Mouse (Mus musculus) intestine, embryonic 16.5 days (tissue): ENCODE results near the gene Tas2r121. TPM values are rescaled to one million over a fixed set of nuclear protein-coding genes. Genes with fewer than 3 reads are reported as not detected.
"Not testable (repeated sequence)": the region's sequence is repeated elsewhere in the genome, so short reads cannot be mapped to it uniquely, and the experiment has no call there.

Source experiments
- ATAC-seq: fragments of 200-750 bp; cut with Nextera tagmentation; 2 replicates; pipeline ENCODE4 v1.8.0; 2017; ENCODE audit warnings: moderate TSS enrichment, moderate library complexity
- H3K27ac ChIP-seq: fragments of 300-500 bp; sonication (generic); 2 replicates; pipeline ENCODE4 v1.5.1; 2014; ENCODE audit warnings: mild to moderate bottlenecking, low read length
- H3K27me3 ChIP-seq: fragments of 300-500 bp; sonication (generic); replicated peaks from 2 replicates; pipeline ENCODE4 v1.6.1; 2014; ENCODE audit warnings: low read length, control low read depth, mixed read lengths; ENCODE audit not compliant: control insufficient read depth, insufficient read depth
- H3K36me3 ChIP-seq: fragments of 300-500 bp; sonication (generic); 2 replicates; pipeline ENCODE4 v1.6.1; 2014; ENCODE audit warnings: low read length, control low read depth; ENCODE audit not compliant: control insufficient read depth, insufficient read depth
- H3K4me1 ChIP-seq: fragments of 300-500 bp; sonication (generic); 2 replicates; pipeline ENCODE4 v1.6.1; 2014; ENCODE audit warnings: low read length, control low read depth, mixed read lengths; ENCODE audit not compliant: control insufficient read depth, insufficient read depth
- H3K4me2 ChIP-seq: fragments of 300-500 bp; sonication (generic); 2 replicates; pipeline ENCODE4 v1.6.1; 2014; ENCODE audit warnings: low read depth, low read length, control low read depth
- H3K4me3 ChIP-seq: fragments of 300-500 bp; sonication (generic); 2 replicates; pipeline ENCODE4 v1.5.1; 2014; ENCODE audit warnings: mild to moderate bottlenecking, low read length
- H3K9ac ChIP-seq: fragments of 300-500 bp; sonication (generic); 2 replicates; pipeline ENCODE4 v1.6.1; 2014; ENCODE audit warnings: low read depth, low read length
- H3K9me3 ChIP-seq: fragments of 300-500 bp; sonication (generic); 2 replicates; pipeline ENCODE4 v1.6.1; 2016; ENCODE audit warnings: low read length, control low read depth; ENCODE audit not compliant: control insufficient read depth
- WGBS: fragments of 180-500 bp; shearing (Covaris S2); extraction: QIAGEN DNeasy Blood & Tissue Kit; methylation state at CpG from one replicate; pipeline ENCODE4 v1.1.7; 2014; 5-methylcytosine and 5-hydroxymethylcytosine counted together
- polyA plus RNA-seq: library from polyadenylated mRNA; unstranded; fragments of >200 nt; fragmentation: Nextera tagmentation; extraction: Ambion mirVana; gene quantifications from 2 replicates; pipeline ENCODE4 v1.2.1, GENCODE M21; 2015

Gene Tas2r121
- polyA plus RNA-seq: not detected in 2 replicates

GRCm38 (mm10) chr6:132700907-132701306, at the start of gene Tas2r121:
TSS of gene Tas2r121 (minus strand) at chr6:132701007.
- no peak for ATAC-seq
- H3K27me3 ChIP-seq: no peaks in the 10 kb centered on the region
- no peaks in the 10 kb centered on the region for H3K9me3 ChIP-seq
- H3K36me3 ChIP-seq: no peaks in the 10 kb centered on the region
- WGBS: 73% methylated on average over 1 of the region's 1 CpGs
- no peak within 1 kb of the TSS for H3K9ac ChIP-seq
- H3K4me3 ChIP-seq: no peak within 1 kb of the TSS
- H3K27ac ChIP-seq: no peak within 1 kb of the TSS
- H3K4me2 ChIP-seq: no peak within 1 kb of the TSS
- no peaks in the 10 kb centered on the region for H3K4me1 ChIP-seq

- Histone ChIP-seq H3K4me1 (no peaks in the 10 kb centered on the region), H3K27me3 (no peaks in the 10 kb centered on the region), H3K9me3 (no peaks in the 10 kb centered on the region), H3K4me3 (no peak overlapping the region), H3K27ac (no peak overlapping the region), H3K4me2 (no peak overlapping the region), H3K36me3 (no peaks in the 10 kb centered on the region), H3K9ac (no peak overlapping the region)
- no peak for ATAC-seq
- WGBS: 83% methylated on average over 2 of the region's 2 CpGs
Measured at GRCm38 (mm10) chr6:132750206-132750605, 49.4 kb upstream of the Tas2r121 start.

DNA sequence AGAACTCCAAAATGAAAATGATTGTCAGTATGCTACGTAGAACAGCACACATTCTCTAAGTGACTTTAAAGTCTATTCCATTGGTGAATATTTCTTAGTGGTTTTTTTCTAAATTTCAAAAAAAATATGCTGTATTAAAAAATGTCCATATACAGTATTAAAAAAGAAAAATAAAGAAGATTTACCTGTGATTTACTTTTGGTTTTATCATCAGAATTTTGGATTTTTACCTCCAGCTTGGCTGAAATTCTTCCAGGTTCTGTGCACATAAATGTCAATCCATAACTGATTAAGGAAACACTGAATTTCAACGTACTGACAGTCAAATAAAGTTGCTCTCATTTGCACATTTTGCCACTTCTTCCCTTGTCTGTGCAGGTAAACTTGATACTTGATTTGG, 37.1 kb upstream of the Tas2r121 start, which contains the start of gene Tas2r115:
TSS of gene Tas2r115 (minus strand) at position 101 of the 400 bp plus-strand sequence.
- no peak within 1 kb of the TSS for H3K27ac ChIP-seq
- no peaks in the 10 kb centered on the region for H3K9me3 ChIP-seq
- WGBS: 71% methylated on average over 2 of the region's 2 CpGs
- no peak within 1 kb of the TSS for H3K4me2 ChIP-seq
- H3K4me3 ChIP-seq: no peak within 1 kb of the TSS
- no peak within 1 kb of the TSS for H3K9ac ChIP-seq
- H3K36me3 ChIP-seq: no peaks in the 10 kb centered on the region
- no peaks in the 10 kb centered on the region for H3K27me3 ChIP-seq
- no peak for ATAC-seq
- no peaks in the 10 kb centered on the region for H3K4me1 ChIP-seq

GRCm38 (mm10) chr6:132711828-132712227, 11.0 kb upstream of the Tas2r121 start, which contains the start of gene Tas2r122:
TSS of gene Tas2r122 (minus strand) at chr6:132711928.
- Histone ChIP-seq H3K9ac (no peak within 1 kb of the TSS), H3K36me3 (no peaks in the 10 kb centered on the region), H3K4me2 (no peak within 1 kb of the TSS), H3K27ac (no peak within 1 kb of the TSS), H3K27me3 (no peaks in the 10 kb centered on the region), H3K4me1 (no peaks in the 10 kb centered on the region), H3K9me3 (no peaks in the 10 kb centered on the region), H3K4me3 (no peak within 1 kb of the TSS)
- 83% methylated on average over 3 of the region's 3 CpGs for WGBS
- ATAC-seq: no peak

GRCm38 (mm10) chr6:132691596-132691995, 9.2 kb downstream of the Tas2r121 start:
- not testable (repeated sequence) for H3K4me2 ChIP-seq, H3K27me3 ChIP-seq, H3K27ac ChIP-seq, H3K9ac ChIP-seq, H3K4me3 ChIP-seq, ATAC-seq, H3K9me3 ChIP-seq, H3K4me1 ChIP-seq, H3K36me3 ChIP-seq
- 86% methylated on average over 7 of the region's 7 CpGs for WGBS

- Histone ChIP-seq H3K4me1 (no peaks in the 10 kb centered on the region), H3K4me3 (no peak within 1 kb of the TSS), H3K27ac (no peak within 1 kb of the TSS), H3K4me2 (no peak within 1 kb of the TSS), H3K36me3 (no peaks in the 10 kb centered on the region), H3K9ac (no peak within 1 kb of the TSS), H3K27me3 (no peaks in the 10 kb centered on the region), H3K9me3 (no peaks in the 10 kb centered on the region)
- no peak for ATAC-seq
Measured at GRCm38 (mm10) chr6:132656653-132657052, 44.2 kb downstream of the Tas2r121 start, which contains the start of gene Tas2r120. TSS of gene Tas2r120 (plus strand) at chr6:132656953.

- ATAC-seq: no peak
- WGBS: 75% methylated on average over 1 of the region's 1 CpGs
Measured at GRCm38 (mm10) chr6:132651426-132651825, 49.4 kb downstream of the Tas2r121 start, which contains the start of gene A630073D07Rik. TSS of gene A630073D07Rik (minus strand) at chr6:132651526.

More at GRCm38 (mm10) chr6:132651426-132651825, 49.4 kb downstream of the Tas2r121 start, which contains the start of gene A630073D07Rik:
- no peak within 1 kb of the TSS for H3K9ac ChIP-seq
- no peaks in the 10 kb centered on the region for H3K9me3 ChIP-seq
- no peaks in the 10 kb centered on the region for H3K4me1 ChIP-seq
- H3K36me3 ChIP-seq: no peaks in the 10 kb centered on the region
- H3K4me3 ChIP-seq: no peak within 1 kb of the TSS
- H3K27ac ChIP-seq: no peak within 1 kb of the TSS
- H3K27me3 ChIP-seq: no peaks in the 10 kb centered on the region
- H3K4me2 ChIP-seq: no peak within 1 kb of the TSS

Other genes with a start within 250 kb of the Tas2r121 start
- gene Prh1, start 131.2 kb downstream of the Tas2r121 start, polyA plus RNA-seq: not detected in 2 replicates
- gene Prp2, start 105.1 kb downstream of the Tas2r121 start, polyA plus RNA-seq: not detected in 2 replicates
- gene A630073D07Rik, start 49.5 kb downstream of the Tas2r121 start, polyA plus RNA-seq: not detected in 2 replicates
- gene Tas2r120, start 44.1 kb downstream of the Tas2r121 start, polyA plus RNA-seq: not detected in 2 replicates
- gene Tas2r122, start 10.9 kb upstream of the Tas2r121 start, polyA plus RNA-seq: not detected in 2 replicates
- not detected in 2 replicates for gene Tas2r115, start 37.0 kb upstream of the Tas2r121 start, polyA plus RNA-seq
- gene Tas2r124, start 53.7 kb upstream of the Tas2r121 start, polyA plus RNA-seq: not detected in 2 replicates
- not detected in 2 replicates for gene Tas2r102, start 61.1 kb upstream of the Tas2r121 start, polyA plus RNA-seq
- gene Tas2r136, start 77.2 kb upstream of the Tas2r121 start, polyA plus RNA-seq: not detected in 2 replicates
- not detected in 2 replicates for gene Tas2r117, start 101.8 kb upstream of the Tas2r121 start, polyA plus RNA-seq
- gene Tas2r123, start 146.1 kb upstream of the Tas2r121 start, polyA plus RNA-seq: not detected in 2 replicates
- gene Tas2r116, start 154.4 kb upstream of the Tas2r121 start, polyA plus RNA-seq: not detected in 2 replicates
- gene Tas2r110, start 167.0 kb upstream of the Tas2r121 start, polyA plus RNA-seq: not detected in 2 replicates
- gene Tas2r113, start 192.0 kb upstream of the Tas2r121 start, polyA plus RNA-seq: not detected in 2 replicates
- not detected in 2 replicates for gene Tas2r125, start 208.6 kb upstream of the Tas2r121 start, polyA plus RNA-seq